Mouse (Mus musculus) liver, embryonic 14.5 days (tissue): Measurements from ENCODE around the gene Hebp1.

Experiments
- CTCF ChIP-seq: IDR thresholded peaks from 2 replicates; pipeline ENCODE4 v1.5.1; 2016; ENCODE audit warnings: antibody characterized with exemption, low read depth, control low read depth
- EP300 ChIP-seq: IDR thresholded peaks from 2 replicates; pipeline ENCODE4 v1.6.1; 2016; ENCODE audit warnings: antibody characterized with exemption, low read depth

DNA sequence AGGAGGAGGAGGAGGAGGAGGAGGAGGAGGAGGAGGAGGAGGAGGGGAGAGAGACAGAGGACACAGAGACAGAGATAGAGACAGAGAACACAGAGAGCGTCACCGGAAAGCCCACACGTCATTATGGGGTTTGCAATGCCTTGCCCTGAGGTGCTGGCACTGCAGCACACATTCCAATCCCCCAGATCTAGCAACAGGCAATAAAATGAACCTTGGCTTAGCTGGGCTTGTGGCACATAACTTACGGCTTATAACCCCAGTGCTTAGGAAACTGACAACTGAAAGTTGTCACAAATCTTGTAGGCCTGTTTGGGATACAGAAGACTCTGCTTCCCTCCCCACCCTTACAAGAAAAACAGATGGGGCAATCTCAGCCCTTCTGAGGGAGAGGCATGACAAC, 107.2 kb downstream of the Hebp1 start:
- TF ChIP-seq CTCF (no peak), EP300 (no peak)
